Mouse (Mus musculus) lung, postnatal 0 days (tissue): ENCODE results near the gene Vwa3b.

Experiments used
- CTCF ChIP-seq: IDR thresholded peaks from 2 replicates; pipeline ENCODE4 v1.5.1; 2016; ENCODE audit warnings: antibody characterized with exemption, mild to moderate bottlenecking
- EP300 ChIP-seq: IDR thresholded peaks from 2 replicates; pipeline ENCODE4 v1.6.1; 2016; ENCODE audit warnings: antibody characterized with exemption, mild to moderate bottlenecking, control low read depth

- no peak for TF ChIP-seq CTCF
- TF ChIP-seq EP300, result no peak
Measured at GRCm38 (mm10) chr1:37100361-37100760, 74.0 kb downstream of the Vwa3b start.
